Mouse (Mus musculus) bone marrow macrophage, adult 2 months (primary cell): Measurements from ENCODE around the gene Hsph1. TPM values are rescaled to one million over a fixed set of nuclear protein-coding genes. Genes with fewer than 3 reads are reported as not detected.

Source experiments
- H3K27ac ChIP-seq: 2 replicates; pipeline ENCODE4 v1.5.1; 2012; ENCODE audit warnings: low read depth, low read length; ENCODE audit not compliant: insufficient read depth
- H3K4me1 ChIP-seq: 2 replicates; pipeline ENCODE4 v1.6.1; 2012; ENCODE audit warnings: low read length; ENCODE audit not compliant: control insufficient read depth, insufficient read depth
- H3K4me3 ChIP-seq: 2 replicates; pipeline ENCODE4 v1.5.1; 2012; ENCODE audit warnings: mild to moderate bottlenecking, low read length, moderate library complexity; ENCODE audit not compliant: insufficient read depth
- CTCF ChIP-seq: IDR thresholded peaks from 2 replicates; pipeline ENCODE4 v1.5.1; 2012; ENCODE audit warnings: low read depth, mild to moderate bottlenecking, low read length, moderate library complexity
- POLR2A ChIP-seq: IDR thresholded peaks from 2 replicates; pipeline ENCODE4 v1.6.1; 2012; ENCODE audit warnings: mild to moderate bottlenecking, low read depth, low read length, borderline replicate concordance
- polyA plus RNA-seq: library from polyadenylated mRNA; stranded (reverse); fragments of >200 nt; gene quantifications from 2 replicates; pipeline ENCODE4 v1.2.4, GENCODE M21; 2012; ENCODE audit not compliant: missing spikeins, insufficient read depth, insufficient read length

The Hsph1 gene
- polyA plus RNA-seq, 1 experiment, result 26.0 TPM

GRCm38 (mm10) chr5:149568993-149569392 is 67.2 kb downstream of the Hsph1 start:
- no peaks in the 10 kb centered on the region for H3K4me1 ChIP-seq
- no peak overlapping the region for H3K4me3 ChIP-seq
- TF ChIP-seq POLR2A, result no peak
- no peak for TF ChIP-seq CTCF
- no peak overlapping the region for H3K27ac ChIP-seq

- H3K27ac ChIP-seq, result no peak overlapping the region
- no peak overlapping the region for H3K4me3 ChIP-seq
- no peaks in the 10 kb centered on the region for H3K4me1 ChIP-seq
- no peak for TF ChIP-seq POLR2A
- TF ChIP-seq CTCF, result no peak
Observed at GRCm38 (mm10) chr5:149566957-149567356, 69.2 kb downstream of the Hsph1 start.

- Histone ChIP-seq H3K27ac (no peak overlapping the region), H3K4me3 (no peak overlapping the region), H3K4me1 (no peaks in the 10 kb centered on the region)
- TF ChIP-seq CTCF (no peak), POLR2A (no peak)
Observed at GRCm38 (mm10) chr5:149566026-149566425, 70.2 kb downstream of the Hsph1 start.

Other genes starting within 250 kb of the Hsph1 start
- 0.19 and 0.57 TPM in 2 replicates for gene Medag, start 224.6 kb downstream of the Hsph1 start, polyA plus RNA-seq
- gene Tex26, start 196.7 kb downstream of the Hsph1 start, polyA plus RNA-seq, result not detected in 2 replicates
- not detected in 2 replicates for gene Wdr95, start 107.7 kb downstream of the Hsph1 start, polyA plus RNA-seq
- 12.2 and 12.7 TPM in 2 replicates for gene B3glct, start 41.9 kb upstream of the Hsph1 start, polyA plus RNA-seq